Mouse (Mus musculus): ENCODE measurements around the gene Slc26a5. TPM values are rescaled to one million over a fixed set of nuclear protein-coding genes. Genes with fewer than 3 reads are reported as not detected.

The Slc26a5 gene
- polyA plus RNA-seq, 1 experiment, result not detected

GRCm38 (mm10) chr5:21900891-21901290 is 35.5 kb upstream of the Slc26a5 start:
- H3K36me3 ChIP-seq (ENCODE audit: control insufficient read depth, insufficient read depth, low read length, poor library complexity, severe bottlenecking), result no peaks in the 10 kb centered on the region
- H3K4me3 ChIP-seq (ENCODE audit: low read depth, low read length), result no peak overlapping the region
- no peak overlapping the region for H3K27ac ChIP-seq (ENCODE audit: insufficient read depth, low read length)
- no peaks in the 10 kb centered on the region for H3K27me3 ChIP-seq (ENCODE audit: control insufficient read depth, insufficient read depth, low read length, poor library complexity, severe bottlenecking)
- H3K9ac ChIP-seq (ENCODE audit: low read depth, poor library complexity, severe bottlenecking), result no peak overlapping the region
- TF ChIP-seq CTCF (IDR thresholded peaks at IDR 0.05; ENCODE audit: low read depth, low read length), result no peak
- TF ChIP-seq EP300 (IDR thresholded peaks at IDR 0.05; ENCODE audit: insufficient read depth, low read depth, low read length), result no peak
- no peak for TF ChIP-seq POLR2A (IDR thresholded peaks at IDR 0.05; ENCODE audit: insufficient read depth, low read length)
- peaks cover 3% of the 10 kb centered on the region for H3K4me1 ChIP-seq (ENCODE audit: control insufficient read depth, insufficient read depth, low read length)
- no peaks in the 10 kb centered on the region for H3K9me3 ChIP-seq (replicated peaks; ENCODE audit: control insufficient read depth, insufficient read depth, low read length, poor library complexity, severe bottlenecking)

GRCm38 (mm10) chr5:21898875-21899274 is 33.5 kb upstream of the Slc26a5 start:
- Histone ChIP-seq H3K27me3 (ENCODE audit: control insufficient read depth, insufficient read depth, low read length, poor library complexity, severe bottlenecking) (no peaks in the 10 kb centered on the region), H3K36me3 (ENCODE audit: control insufficient read depth, insufficient read depth, low read length, poor library complexity, severe bottlenecking) (no peaks in the 10 kb centered on the region), H3K4me3 (ENCODE audit: low read depth, low read length) (no peak overlapping the region), H3K9ac (ENCODE audit: low read depth, poor library complexity, severe bottlenecking) (no peak overlapping the region), H3K27ac (ENCODE audit: insufficient read depth, low read length) (no peak overlapping the region), H3K4me1 (ENCODE audit: control insufficient read depth, insufficient read depth, low read length) (peaks cover 3% of the 10 kb centered on the region), H3K9me3 (replicated peaks; ENCODE audit: control insufficient read depth, insufficient read depth, low read length, poor library complexity, severe bottlenecking) (no peaks in the 10 kb centered on the region)
- TF ChIP-seq CTCF (IDR thresholded peaks at IDR 0.05; ENCODE audit: low read depth, low read length), result no peak
- TF ChIP-seq POLR2A (IDR thresholded peaks at IDR 0.05; ENCODE audit: insufficient read depth, low read length), result no peak
- no peak for TF ChIP-seq EP300 (IDR thresholded peaks at IDR 0.05; ENCODE audit: insufficient read depth, low read depth, low read length)

- Histone ChIP-seq H3K4me3 (ENCODE audit: low read depth, low read length) (no peak overlapping the region), H3K27me3 (ENCODE audit: control insufficient read depth, insufficient read depth, low read length, poor library complexity, severe bottlenecking) (no peaks in the 10 kb centered on the region), H3K36me3 (ENCODE audit: control insufficient read depth, insufficient read depth, low read length, poor library complexity, severe bottlenecking) (no peaks in the 10 kb centered on the region), H3K27ac (ENCODE audit: insufficient read depth, low read length) (no peak overlapping the region), H3K9ac (ENCODE audit: low read depth, poor library complexity, severe bottlenecking) (no peak overlapping the region), H3K4me1 (ENCODE audit: control insufficient read depth, insufficient read depth, low read length) (peaks cover 3% of the 10 kb centered on the region), H3K9me3 (replicated peaks; ENCODE audit: control insufficient read depth, insufficient read depth, low read length, poor library complexity, severe bottlenecking) (no peaks in the 10 kb centered on the region)
- TF ChIP-seq CTCF (IDR thresholded peaks at IDR 0.05; ENCODE audit: low read depth, low read length) (no peak), POLR2A (IDR thresholded peaks at IDR 0.05; ENCODE audit: insufficient read depth, low read length) (no peak), EP300 (IDR thresholded peaks at IDR 0.05; ENCODE audit: insufficient read depth, low read depth, low read length) (no peak)
Observed at GRCm38 (mm10) chr5:21896586-21896985, 31.2 kb upstream of the Slc26a5 start.

GRCm38 (mm10) chr5:21894168-21894567 is 28.8 kb upstream of the Slc26a5 start:
- TF ChIP-seq EP300 (IDR thresholded peaks at IDR 0.05; ENCODE audit: insufficient read depth, low read depth, low read length) (no peak), CTCF (IDR thresholded peaks at IDR 0.05; ENCODE audit: low read depth, low read length) (no peak)
- no peaks in the 10 kb centered on the region for H3K4me1 ChIP-seq (ENCODE audit: control insufficient read depth, insufficient read depth, low read length)
- H3K9ac ChIP-seq (ENCODE audit: low read depth, poor library complexity, severe bottlenecking), result no peak overlapping the region
- no peak overlapping the region for H3K27ac ChIP-seq (ENCODE audit: insufficient read depth, low read length)
- no peaks in the 10 kb centered on the region for H3K27me3 ChIP-seq (ENCODE audit: control insufficient read depth, insufficient read depth, low read length, poor library complexity, severe bottlenecking)
- H3K36me3 ChIP-seq (ENCODE audit: control insufficient read depth, insufficient read depth, low read length, poor library complexity, severe bottlenecking), result no peaks in the 10 kb centered on the region
- no peak overlapping the region for H3K4me3 ChIP-seq (ENCODE audit: low read depth, low read length)
- no peaks in the 10 kb centered on the region for H3K9me3 ChIP-seq (replicated peaks; ENCODE audit: control insufficient read depth, insufficient read depth, low read length, poor library complexity, severe bottlenecking)

GRCm38 (mm10) chr5:21866750-21867149 is 1.3 kb upstream of the Slc26a5 start:
- no peaks in the 10 kb centered on the region for H3K36me3 ChIP-seq (ENCODE audit: control insufficient read depth, insufficient read depth, low read length, poor library complexity, severe bottlenecking)
- H3K4me1 ChIP-seq (ENCODE audit: control insufficient read depth, insufficient read depth, low read length), result no peaks in the 10 kb centered on the region
- H3K4me3 ChIP-seq (ENCODE audit: low read depth, low read length), result no peak overlapping the region
- no peaks in the 10 kb centered on the region for H3K27me3 ChIP-seq (ENCODE audit: control insufficient read depth, insufficient read depth, low read length, poor library complexity, severe bottlenecking)
- no peaks in the 10 kb centered on the region for H3K9me3 ChIP-seq (replicated peaks; ENCODE audit: control insufficient read depth, insufficient read depth, low read length, poor library complexity, severe bottlenecking)
- TF ChIP-seq CTCF (IDR thresholded peaks at IDR 0.05; ENCODE audit: low read depth, low read length) (no peak), EP300 (IDR thresholded peaks at IDR 0.05; ENCODE audit: insufficient read depth, low read depth, low read length) (no peak), POLR2A (IDR thresholded peaks at IDR 0.05; ENCODE audit: insufficient read depth, low read length) (no peak)
- no peak overlapping the region for H3K9ac ChIP-seq (ENCODE audit: low read depth, poor library complexity, severe bottlenecking)
- peak overlapping the region; percentile 30; the same call in 1 of the 2 replicates for H3K27ac ChIP-seq (ENCODE audit: insufficient read depth, low read length)

GRCm38 (mm10) chr5:21866311-21866712 is 908 bp upstream of the Slc26a5 start:
- Histone ChIP-seq H3K9me3 (replicated peaks; ENCODE audit: control insufficient read depth, insufficient read depth, low read length, poor library complexity, severe bottlenecking) (no peaks in the 10 kb centered on the region), H3K9ac (ENCODE audit: low read depth, poor library complexity, severe bottlenecking) (no peak overlapping the region), H3K4me3 (ENCODE audit: low read depth, low read length) (no peak overlapping the region), H3K27me3 (ENCODE audit: control insufficient read depth, insufficient read depth, low read length, poor library complexity, severe bottlenecking) (no peaks in the 10 kb centered on the region), H3K36me3 (ENCODE audit: control insufficient read depth, insufficient read depth, low read length, poor library complexity, severe bottlenecking) (no peaks in the 10 kb centered on the region), H3K4me1 (ENCODE audit: control insufficient read depth, insufficient read depth, low read length) (no peaks in the 10 kb centered on the region), H3K27ac (ENCODE audit: insufficient read depth, low read length) (peak overlapping the region; percentile 30; the same call in 1 of the 2 replicates)
- TF ChIP-seq POLR2A (IDR thresholded peaks at IDR 0.05; ENCODE audit: insufficient read depth, low read length) (no peak), EP300 (IDR thresholded peaks at IDR 0.05; ENCODE audit: insufficient read depth, low read depth, low read length) (no peak), CTCF (IDR thresholded peaks at IDR 0.05; ENCODE audit: low read depth, low read length) (no peak)
